Mouse (Mus musculus): ENCODE data around the gene Hdhd3.
"Not testable (repeated sequence)": the region's sequence is repeated elsewhere in the genome, so short reads cannot be mapped to it uniquely, and the experiment has no call there.

- TF ChIP-seq POLR2A (IDR thresholded peaks at IDR 0.05; ENCODE audit: insufficient read depth, low read length); EP300 (IDR thresholded peaks at IDR 0.05; ENCODE audit: insufficient read depth, low read depth, low read length): not testable (repeated sequence)
Measured at GRCm38 (mm10) chr4:62479593-62479936, 23.7 kb downstream of the Hdhd3 start.

All from ES-Bruce4 (cell line).